Mouse (Mus musculus) liver (tissue): Measurements from ENCODE around the gene Epb41l2.

Source experiments
- DNase-seq: peaks from one replicate; pipeline ENCODE4 v3.0.0-alpha.2; 2020; ENCODE audit warnings: mixed read lengths

The Epb41l2 gene

GRCm38 (mm10) chr10:25365708-25366107, 6.1 kb downstream of the Epb41l2 start:
- no peak for DNase-seq

- DNase-seq = no peak
Observed at GRCm38 (mm10) chr10:25366691-25367090, 7.1 kb downstream of the Epb41l2 start.

- no peak for DNase-seq
Observed at GRCm38 (mm10) chr10:25368928-25369327, 9.3 kb downstream of the Epb41l2 start.

GRCm38 (mm10) chr10:25369691-25370090, 10.1 kb downstream of the Epb41l2 start:
- no peak for DNase-seq

GRCm38 (mm10) chr10:25371336-25371735, 11.7 kb downstream of the Epb41l2 start:
- DNase-seq = no peak

GRCm38 (mm10) chr10:25371915-25372371, 12.3 kb downstream of the Epb41l2 start:
- DNase-seq = no peak

GRCm38 (mm10) chr10:25372510-25373148, 13.0 kb downstream of the Epb41l2 start:
- no peak for DNase-seq

- no peak for DNase-seq
Observed at GRCm38 (mm10) chr10:25375036-25375435, 15.4 kb downstream of the Epb41l2 start.

GRCm38 (mm10) chr10:25380746-25381481, 21.3 kb downstream of the Epb41l2 start:
- no peak for DNase-seq

GRCm38 (mm10) chr10:25381951-25382350, 22.4 kb downstream of the Epb41l2 start:
- DNase-seq = peak; percentile 36

- no peak for DNase-seq
Observed at GRCm38 (mm10) chr10:25383171-25383570, 23.6 kb downstream of the Epb41l2 start.

GRCm38 (mm10) chr10:25384391-25384790, 24.8 kb downstream of the Epb41l2 start:
- no peak for DNase-seq

- DNase-seq = no peak
Observed at GRCm38 (mm10) chr10:25385811-25386580, 26.4 kb downstream of the Epb41l2 start.

- DNase-seq = no peak
Observed at GRCm38 (mm10) chr10:25386868-25387267, 27.3 kb downstream of the Epb41l2 start.

GRCm38 (mm10) chr10:25387268-25387667, 27.7 kb downstream of the Epb41l2 start:
- DNase-seq = no peak

- DNase-seq = no peak
Observed at GRCm38 (mm10) chr10:25392786-25393185, 33.2 kb downstream of the Epb41l2 start.

- no peak for DNase-seq
Observed at GRCm38 (mm10) chr10:25393721-25394120, 34.1 kb downstream of the Epb41l2 start.

- DNase-seq = no peak
Observed at GRCm38 (mm10) chr10:25395236-25395886, 35.8 kb downstream of the Epb41l2 start.

- DNase-seq = no peak
Observed at GRCm38 (mm10) chr10:25396859-25397258, 37.3 kb downstream of the Epb41l2 start.

GRCm38 (mm10) chr10:25397767-25398690, 38.4 kb downstream of the Epb41l2 start:
- no peak for DNase-seq

- no peak for DNase-seq
Observed at GRCm38 (mm10) chr10:25399016-25399415, 39.4 kb downstream of the Epb41l2 start.

- no peak for DNase-seq
Observed at GRCm38 (mm10) chr10:25400076-25400475, 40.5 kb downstream of the Epb41l2 start.
